ENCODE assay signal across 12 mouse cellular contexts in the genomic region with DNA sequence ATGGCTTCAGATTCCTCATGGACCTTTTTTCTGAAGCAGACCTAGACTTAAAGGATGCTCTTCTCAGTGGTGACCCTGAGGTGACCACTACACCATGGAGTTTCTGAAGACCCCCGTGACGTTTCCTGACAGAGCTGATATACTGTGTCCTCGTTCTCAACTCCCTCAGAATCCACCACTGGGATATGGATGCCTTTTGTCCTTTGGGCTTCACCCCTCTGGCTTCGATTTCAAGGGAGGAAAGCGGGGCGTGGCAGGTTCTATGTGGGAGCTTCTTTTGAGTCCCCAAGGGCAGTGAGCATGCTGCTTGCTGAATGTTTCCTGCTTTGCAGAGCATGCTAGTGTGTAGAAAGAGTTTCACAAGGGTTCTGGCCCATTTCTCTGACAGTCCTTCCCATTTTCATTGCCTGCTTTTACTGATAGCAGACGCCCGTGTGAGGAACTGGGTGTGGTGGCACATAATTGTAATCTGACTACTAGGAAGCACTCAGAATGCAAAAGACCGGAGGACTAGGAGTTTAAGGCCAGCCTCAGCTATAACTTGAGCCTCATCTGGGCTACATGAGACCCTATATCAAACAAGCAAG.
DNase-seq lines count a peak whose midpoint lies in the region; ATAC-seq and TF ChIP-seq lines count a peak whose summit lies in the region.
"Had no signal": no experiment of that assay in that cellular context is flagged by ENCODE, and none has a peak within 500 bp of the region (broad histone marks: within the 10 kb centered on the region; RNA-seq: fewer than 3 reads in every experiment).

No protein-coding gene starts in this region.

- no peak overlapping the region for H3K9ac ChIP-seq in kidney, embryonic 15.5 days
- H3K9ac ChIP-seq in liver, embryonic 16.5 days (ENCODE audit: low read depth, low read length) = no peak overlapping the region
- H3K9ac ChIP-seq: liver, embryonic 14.5 days; midbrain, embryonic 12.5 days had no signal

- H3K4me1 ChIP-seq in kidney, embryonic 15.5 days = peaks cover 49% of the 10 kb centered on the region
- peaks cover 18% of the 10 kb centered on the region for H3K4me1 ChIP-seq in spleen, adult 2 months (ENCODE audit: control insufficient read depth, insufficient read depth, insufficient read length)
- H3K4me1 ChIP-seq in liver, embryonic 16.5 days (ENCODE audit: control insufficient read depth, low read depth, low read length) = peaks cover 8% of the 10 kb centered on the region

- WGBS in kidney, embryonic 15.5 days = 26% methylated on average over 9 of the region's 9 CpGs
- 44% methylated on average over 9 of the region's 9 CpGs for WGBS in spleen, adult 2 months
- 24% methylated on average over 9 of the region's 9 CpGs for WGBS in liver, embryonic 16.5 days (ENCODE audit: insufficient replicate concordance)

- no peak for TF ChIP-seq POLR2A in spleen, adult 2 months (IDR thresholded peaks at IDR 0.05; ENCODE audit: low read depth, low read length)

- no peaks in the 10 kb centered on the region for H3K9me3 ChIP-seq in kidney, embryonic 15.5 days (replicated peaks)
- H3K9me3 ChIP-seq in liver, embryonic 16.5 days (replicated peaks; ENCODE audit: control insufficient read depth, low read length) = no peaks in the 10 kb centered on the region
- H3K9me3 ChIP-seq: midbrain, embryonic 12.5 days had no signal

- peak overlapping the region; percentile 68 for H3K27ac ChIP-seq in kidney, embryonic 15.5 days
- 0 out of 2 replicates have a peak overlapping the region, but pooled peaks have one; percentile 6 for H3K27ac ChIP-seq in spleen, adult 2 months (ENCODE audit: insufficient read depth, low read length)
- 0 out of 2 replicates have a peak overlapping the region, but pooled peaks have one; percentile 6 for H3K27ac ChIP-seq in liver, embryonic 16.5 days (ENCODE audit: low read length)
- H3K27ac ChIP-seq: liver, embryonic 14.5 days; midbrain, embryonic 12.5 days had no signal

- peak; percentile 52 for ATAC-seq in kidney, embryonic 15.5 days (replicated peaks; ENCODE audit: low FRiP score)
- ATAC-seq in liver, embryonic 16.5 days (ENCODE audit: low read depth) = no peak
- ATAC-seq: hindbrain, embryonic 16.5 days had no signal

- no peaks in the 10 kb centered on the region for H3K27me3 ChIP-seq in kidney, embryonic 15.5 days
- no peaks in the 10 kb centered on the region for H3K27me3 ChIP-seq in spleen, adult 2 months (ENCODE audit: control insufficient read depth, insufficient read depth, low read length)
- no peaks in the 10 kb centered on the region for H3K27me3 ChIP-seq in liver, embryonic 16.5 days (ENCODE audit: control insufficient read depth, insufficient read depth, low read depth, low read length)
- H3K27me3 ChIP-seq: midbrain, embryonic 12.5 days had no signal

- TF ChIP-seq CTCF in spleen, adult 2 months (IDR thresholded peaks at IDR 0.05; ENCODE audit: extremely low read depth, insufficient read depth, insufficient read length, insufficient replicate concordance) = no peak

- H3K36me3 ChIP-seq in kidney, embryonic 15.5 days = no peaks in the 10 kb centered on the region
- no peaks in the 10 kb centered on the region for H3K36me3 ChIP-seq in spleen, adult 2 months (ENCODE audit: control insufficient read depth, insufficient read depth, low read length)
- no peaks in the 10 kb centered on the region for H3K36me3 ChIP-seq in liver, embryonic 16.5 days (ENCODE audit: control insufficient read depth, insufficient read depth)
- H3K36me3 ChIP-seq: midbrain, embryonic 12.5 days had no signal

- no peak for DNase-seq in kidney, adult 18-20 months
- peak in 1 of 2 experiments; percentile 12 for DNase-seq in spleen, adult 2 months (ENCODE audit: low read depth in 1 of 2, low spot score in 2 of 2)
- DNase-seq in spleen, postnatal 14 days (ENCODE audit: low spot score in 2 of 2) = no peak
- DNase-seq in right cerebral cortex, adult 2 months (ENCODE audit: low spot score in 2 of 2) = no peak
- no peak for DNase-seq in left cerebral cortex, adult 9 months (ENCODE audit: low spot score in 2 of 2)
- DNase-seq: cerebellum, postnatal 10 days; thymus, postnatal 4 days had no signal

- H3K4me3 ChIP-seq in kidney, embryonic 15.5 days (replicated peaks) = no peak overlapping the region
- no peak overlapping the region for H3K4me3 ChIP-seq in spleen, adult 2 months (ENCODE audit: extremely low read depth, insufficient read depth, insufficient read length)
- no peak overlapping the region for H3K4me3 ChIP-seq in liver, embryonic 16.5 days (ENCODE audit: low read depth, low read length)
- H3K4me3 ChIP-seq: midbrain, embryonic 12.5 days had no signal

- H3K4me2 ChIP-seq in kidney, embryonic 15.5 days = no peak overlapping the region
- no peak overlapping the region for H3K4me2 ChIP-seq in liver, embryonic 16.5 days (ENCODE audit: low read depth, low read length)
- H3K4me2 ChIP-seq: midbrain, embryonic 12.5 days had no signal

Comparison
In these comparisons a context has a peak if more than half of its experiments do, and no peak if none do; other contexts are left out.
1. H3K27ac ChIP-seq: peak in every context shown above with its lines; median percentile 68 in kidney, embryonic 15.5 days; 6 in spleen, adult 2 months; 6 in liver, embryonic 16.5 days.